Mouse (Mus musculus): ENCODE measurements around the gene Myrfl.
A peak's percentile ranks its signal among the peaks of the same experiment; 100 is the strongest.

Myrfl gene

DNA sequence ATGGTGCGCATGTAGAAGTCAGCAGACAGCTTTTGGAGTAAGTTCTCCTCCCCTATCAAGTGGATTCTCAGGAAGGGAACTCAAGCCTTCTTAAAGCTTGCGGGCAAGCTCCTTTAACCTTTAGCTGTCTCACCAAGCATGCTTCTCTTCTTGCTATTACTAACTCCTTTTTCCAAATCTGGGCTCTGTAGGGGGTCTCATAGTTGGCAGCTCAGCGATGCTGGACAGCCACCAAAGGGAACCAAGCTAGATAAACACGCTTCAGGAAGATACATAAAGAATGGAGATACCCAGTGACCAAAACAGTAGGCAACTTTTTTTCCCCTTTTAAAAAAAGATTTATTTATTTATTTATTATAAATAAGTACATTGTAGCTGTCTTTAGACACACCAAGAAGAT is 136.9 kb downstream of the Myrfl start:
- no peak for DNase-seq (ENCODE audit: low spot score in 2 of 2)

DNA sequence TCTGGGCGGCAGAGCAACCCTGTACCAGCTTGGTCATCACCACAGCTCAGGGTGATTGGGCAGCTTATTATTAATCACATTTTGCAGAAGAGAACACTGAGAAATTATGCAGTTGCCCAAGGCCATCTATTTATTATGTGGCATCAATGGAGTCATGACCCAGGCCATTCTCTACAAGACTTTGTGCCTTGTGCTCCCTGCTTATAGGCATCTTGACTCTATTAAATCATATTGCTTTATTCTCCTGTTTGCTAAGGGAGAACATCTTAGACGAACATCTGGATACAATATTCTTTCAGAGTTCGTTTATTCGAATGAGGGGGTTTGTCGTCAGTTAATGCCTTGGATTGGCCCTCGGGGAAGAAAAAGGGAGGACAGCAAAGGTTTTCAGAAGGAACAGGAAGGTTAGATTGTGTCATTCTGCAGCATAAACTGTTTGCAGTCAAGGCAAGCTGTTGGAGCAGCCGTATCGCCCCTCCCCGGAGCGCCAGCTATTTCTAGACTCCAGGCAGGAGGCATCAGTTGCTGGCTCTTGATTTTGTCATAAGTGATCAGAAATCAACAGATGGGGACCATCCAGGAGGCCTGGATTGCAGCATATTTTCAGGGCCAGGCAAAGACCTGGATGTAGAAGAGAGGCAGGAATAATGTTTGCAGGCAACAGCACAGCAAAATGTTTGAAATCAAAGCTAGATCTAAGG is 140.7 kb downstream of the Myrfl start:
- DNase-seq (ENCODE audit: low spot score in 2 of 2), result no peak

DNA sequence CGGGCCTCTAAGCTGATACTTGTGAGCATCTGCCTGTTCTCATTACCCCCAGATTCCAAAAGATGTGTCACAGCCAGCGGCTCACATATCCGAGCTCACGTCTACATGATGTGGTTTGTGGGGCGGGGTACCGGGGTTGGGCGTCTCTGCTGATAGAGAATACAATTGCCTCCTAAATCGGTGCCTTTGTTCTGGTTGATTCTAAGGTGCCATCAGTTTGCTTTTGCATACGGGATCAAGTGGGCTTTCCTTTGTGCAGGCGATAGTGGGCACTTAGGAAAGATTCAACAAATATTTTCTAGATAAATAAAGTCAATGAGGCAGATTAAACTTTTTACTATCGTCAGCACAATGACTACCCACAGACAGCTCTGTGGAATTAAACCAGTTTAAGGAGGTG is 141.8 kb downstream of the Myrfl start:
- no peak for DNase-seq (ENCODE audit: low spot score in 2 of 2)

DNA sequence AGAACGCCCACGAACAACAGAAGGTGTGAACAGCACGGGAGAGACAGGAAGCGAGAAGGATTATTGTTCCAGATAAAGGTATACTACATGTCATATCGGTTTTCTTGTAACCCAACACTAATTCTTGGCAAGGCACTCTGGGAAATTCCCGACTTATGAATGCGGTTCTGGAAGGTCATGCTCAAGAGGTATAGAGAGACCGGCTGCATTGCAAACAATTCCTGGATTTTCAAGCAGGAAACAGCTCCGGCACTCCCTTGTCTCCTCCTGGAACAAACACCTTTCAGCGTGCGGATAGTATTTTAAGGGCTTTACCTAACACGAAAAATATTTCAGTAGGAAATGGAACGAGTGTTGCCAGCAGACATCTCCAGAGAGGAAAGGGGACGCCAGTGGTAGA is 145.8 kb downstream of the Myrfl start:
- DNase-seq (ENCODE audit: low spot score in 2 of 2), result no peak

DNA sequence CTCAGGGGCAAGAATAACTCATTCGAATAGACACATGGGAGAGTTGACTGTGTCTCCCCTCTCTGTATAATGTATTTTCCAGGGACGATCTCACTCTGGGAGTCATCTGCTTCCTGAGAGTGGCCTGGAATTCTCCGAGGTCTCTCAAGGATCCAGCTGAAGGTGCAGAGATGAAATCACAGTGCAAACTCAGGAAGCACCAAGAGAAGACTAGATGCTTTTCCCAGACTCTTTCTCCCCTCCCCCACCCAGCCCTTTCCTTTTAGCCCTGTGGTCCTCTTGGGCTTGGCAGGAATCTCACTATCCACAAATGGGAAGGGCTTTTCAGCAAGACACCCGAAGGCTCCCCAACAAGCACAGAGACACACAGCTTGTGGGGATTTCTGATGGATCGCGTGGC is 146.7 kb downstream of the Myrfl start:
- no peak for DNase-seq (ENCODE audit: low spot score in 2 of 2)

DNA sequence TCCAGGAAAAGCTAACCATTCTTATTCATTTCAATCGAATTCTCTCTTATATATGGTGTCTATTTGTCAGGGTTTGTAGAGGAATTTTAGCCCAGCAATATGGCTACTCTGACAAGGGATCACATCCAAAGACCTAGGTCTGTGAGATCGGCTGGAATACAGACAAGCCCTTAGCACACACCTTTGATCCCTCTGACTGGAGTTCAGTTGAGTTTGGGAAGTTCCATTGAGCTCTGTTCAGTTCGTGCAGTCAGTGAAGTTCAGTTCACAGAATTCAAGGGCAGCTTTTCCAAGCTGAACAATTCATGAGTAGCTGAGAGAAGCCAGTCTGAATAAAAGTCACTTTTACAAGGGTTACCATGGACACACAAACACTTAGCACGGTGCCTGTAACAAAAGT is 148.0 kb downstream of the Myrfl start:
- DNase-seq (ENCODE audit: low spot score in 2 of 2), result no peak

DNA sequence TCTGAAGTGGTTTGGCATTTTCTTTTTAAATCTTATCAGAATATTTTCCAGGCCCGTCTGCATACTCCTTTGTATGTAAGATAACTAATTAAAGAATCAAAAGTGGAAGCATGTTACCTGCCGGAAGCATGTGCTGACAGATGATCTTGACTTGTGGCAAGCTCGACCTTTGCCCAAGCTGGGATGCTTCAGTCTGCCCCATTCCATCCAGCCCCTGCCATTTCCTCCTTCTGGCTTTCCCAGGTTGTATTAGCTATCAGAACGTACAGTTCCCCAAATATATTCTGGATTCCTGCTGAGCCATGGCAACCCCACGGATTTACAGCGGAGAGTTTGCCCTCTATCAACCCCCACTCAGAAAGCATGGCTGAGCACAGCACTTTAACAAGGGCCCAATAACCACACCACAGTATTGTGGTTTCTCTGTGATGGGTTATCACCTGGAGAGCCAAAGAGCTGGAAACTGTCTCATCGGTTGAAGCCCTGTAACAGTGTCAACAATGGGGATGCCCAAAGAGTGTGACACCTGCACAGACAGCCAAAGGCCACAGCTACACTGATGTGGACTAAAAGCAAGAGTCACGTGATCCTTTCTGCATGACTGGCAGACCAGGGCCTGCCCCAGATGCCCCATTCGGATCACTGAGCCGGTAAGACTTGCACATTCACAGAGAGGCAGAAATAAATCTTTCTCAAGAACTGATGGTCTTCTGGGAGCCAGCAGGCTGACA is 150.3 kb downstream of the Myrfl start:
- DNase-seq (ENCODE audit: low spot score in 2 of 2), result no peak

DNA sequence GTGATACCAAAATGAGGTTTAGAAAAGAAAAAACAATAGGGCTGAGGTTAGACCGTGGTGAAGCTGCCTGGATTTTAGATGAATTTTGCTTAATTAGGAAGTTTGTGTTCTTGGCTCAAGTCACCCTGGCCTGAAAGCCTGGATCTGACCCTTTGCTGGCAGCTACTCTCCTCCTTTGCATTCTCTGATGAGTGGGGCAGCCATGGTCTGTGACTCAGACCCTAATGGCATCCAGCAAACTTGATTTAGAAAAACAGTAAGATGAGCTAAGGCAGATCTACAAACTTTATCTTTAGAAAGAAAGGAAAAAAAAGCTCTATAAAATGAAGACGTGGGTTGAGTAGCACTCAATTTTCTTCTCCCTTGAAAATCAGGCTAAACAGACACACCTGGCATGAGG is 154.0 kb downstream of the Myrfl start:
- no peak for DNase-seq (ENCODE audit: low spot score in 2 of 2)

DNA sequence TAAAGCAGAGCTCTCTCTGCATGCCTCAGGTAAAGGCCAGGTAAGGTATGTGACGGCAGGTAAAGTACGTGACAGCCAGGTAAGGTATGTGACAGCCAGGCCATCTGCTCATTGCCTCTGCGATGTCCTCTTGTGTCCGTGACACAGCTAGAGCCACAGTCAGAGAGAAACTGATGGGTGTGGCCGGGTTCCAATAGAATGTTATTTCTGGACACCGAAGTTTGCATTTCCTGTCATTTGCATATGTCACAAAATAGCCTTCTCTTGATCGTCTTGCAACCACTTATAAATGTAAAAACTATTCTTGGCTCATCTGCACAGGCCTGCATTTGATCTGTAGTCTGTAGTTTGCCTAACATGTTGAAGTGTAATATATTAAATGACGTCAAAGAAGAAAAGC is 154.5 kb downstream of the Myrfl start:
- no peak for DNase-seq (ENCODE audit: low spot score in 2 of 2)

DNA sequence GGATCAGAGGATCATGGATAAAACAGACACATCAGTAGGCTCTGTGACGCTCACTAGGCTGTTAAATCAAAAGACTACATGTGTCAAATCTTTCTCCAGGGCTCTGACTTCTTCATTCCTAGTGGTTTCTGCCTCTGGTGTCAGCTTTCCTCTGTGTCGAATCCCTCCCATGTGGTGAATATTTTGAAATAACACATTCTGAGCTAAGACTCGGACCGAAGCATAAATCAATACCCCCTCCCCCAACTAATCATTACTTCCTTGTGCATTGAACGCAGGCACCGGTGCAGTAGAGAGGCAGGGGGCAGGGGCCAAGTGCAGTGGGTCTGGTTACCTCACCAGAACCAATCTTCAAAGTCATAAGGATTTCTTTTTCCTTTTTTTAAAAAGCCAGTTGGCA is 155.4 kb downstream of the Myrfl start:
- no peak for DNase-seq (ENCODE audit: low spot score in 2 of 2)

DNA sequence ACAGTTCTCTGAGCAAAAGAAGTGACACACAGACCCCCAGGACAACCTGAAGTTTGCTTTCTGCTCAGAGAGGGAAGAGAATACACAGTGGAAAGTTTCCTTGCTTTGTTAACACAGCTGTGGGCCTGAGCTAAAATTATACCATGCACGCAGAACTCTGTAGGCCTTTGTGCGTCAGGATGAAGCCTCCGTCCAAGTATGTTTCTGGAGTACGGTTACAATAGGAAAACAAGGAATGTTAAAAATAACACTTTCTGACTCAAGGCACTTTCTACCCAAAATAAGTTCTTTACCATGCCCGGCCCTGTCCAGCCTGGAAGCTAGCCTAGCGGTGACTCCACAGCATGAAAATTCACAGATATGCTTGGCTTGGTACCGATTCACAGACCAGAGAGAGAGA is 156.6 kb downstream of the Myrfl start:
- no peak for DNase-seq (ENCODE audit: low spot score in 2 of 2)

DNA sequence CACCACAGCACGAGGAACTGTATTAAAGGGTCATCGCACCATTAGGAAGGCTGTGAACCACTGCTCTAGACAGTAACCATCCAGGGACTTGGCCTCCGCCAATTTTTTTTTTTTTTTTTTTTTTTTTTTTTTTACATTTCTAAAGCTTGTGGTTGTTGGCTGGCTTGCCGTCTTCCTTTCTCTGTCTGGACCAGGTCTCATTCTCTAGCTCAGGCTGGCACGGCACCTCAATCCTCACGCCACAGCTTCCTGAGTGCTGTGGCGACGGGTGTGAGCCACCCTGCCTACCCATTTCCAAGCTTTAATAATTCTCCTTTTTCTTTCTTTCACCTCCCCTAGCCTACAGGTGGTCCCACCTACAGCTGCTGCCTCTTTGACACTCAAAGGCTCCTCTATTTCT is 158.2 kb downstream of the Myrfl start:
- no peak for DNase-seq (ENCODE audit: low spot score in 2 of 2)

DNA sequence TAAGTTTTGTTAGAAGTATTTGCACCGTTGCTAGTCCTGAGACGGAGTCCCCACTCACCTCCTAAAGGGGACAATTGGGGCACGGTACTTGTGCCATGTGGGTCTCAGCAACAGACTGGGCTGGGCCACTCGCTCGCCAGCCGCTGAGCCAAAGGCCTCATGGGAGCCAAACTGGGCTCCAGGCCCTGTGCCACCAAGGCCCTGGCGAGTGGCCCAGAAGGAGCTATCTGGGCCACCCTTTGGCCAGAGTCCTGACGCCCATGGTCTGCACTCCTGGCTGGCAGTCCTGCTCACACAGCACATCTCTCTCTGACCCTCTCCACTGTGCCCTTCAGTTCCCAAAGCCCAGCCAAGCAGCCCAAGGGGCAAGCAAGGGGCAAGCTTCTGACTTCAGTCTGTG is 161.1 kb downstream of the Myrfl start:
- peak; percentile 18 to 22 for DNase-seq (ENCODE audit: low spot score in 2 of 2)

DNA sequence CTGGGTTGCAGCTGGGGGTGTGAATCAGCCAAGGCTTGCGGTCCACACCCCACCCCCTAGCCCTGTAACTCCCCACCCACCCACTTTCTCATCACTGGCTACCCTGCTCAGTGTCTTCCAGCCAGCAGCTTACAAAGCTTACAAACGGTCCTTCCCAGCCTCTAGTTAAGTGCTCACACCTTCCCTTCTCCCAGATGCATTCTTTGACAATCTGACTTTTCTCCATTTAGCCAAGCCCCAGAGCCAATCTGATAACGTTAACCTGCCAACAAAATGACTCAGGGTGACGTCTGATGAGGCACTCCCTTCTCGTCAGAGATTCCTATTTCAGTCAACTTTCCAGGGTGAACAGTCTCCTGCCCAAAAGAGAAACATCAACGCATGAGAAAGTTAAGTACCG is 163.1 kb downstream of the Myrfl start:
- DNase-seq (ENCODE audit: low spot score in 2 of 2), result no peak

DNA sequence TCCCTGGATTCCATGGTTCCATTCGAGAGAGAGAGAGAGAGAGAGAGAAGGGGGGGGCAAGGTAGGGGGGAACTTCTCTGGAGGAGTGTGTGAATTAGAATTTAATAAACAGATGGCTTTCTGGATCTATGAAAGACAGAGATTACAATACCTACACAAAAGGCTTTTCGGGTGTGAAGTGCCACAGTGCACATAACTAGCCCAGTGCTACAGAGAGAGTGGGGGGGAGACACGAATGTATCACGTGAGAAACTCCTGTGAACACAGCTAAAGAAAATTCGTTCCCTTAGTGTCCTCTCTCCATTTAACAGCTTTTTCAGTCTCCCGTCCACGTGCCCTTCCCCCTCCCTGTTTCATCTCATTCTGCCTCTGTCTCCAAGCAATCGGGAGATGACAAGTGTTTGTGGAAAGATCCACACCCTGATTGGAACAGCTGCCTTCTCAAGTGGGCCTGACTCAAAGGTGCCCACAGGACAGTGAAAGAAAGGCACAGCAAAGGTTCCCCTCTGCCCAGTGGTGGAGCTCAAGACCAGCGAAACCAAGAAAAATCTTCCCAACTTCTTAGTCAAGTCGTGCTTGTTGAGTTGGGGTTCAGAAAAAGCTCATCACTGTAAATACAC is 166.6 kb downstream of the Myrfl start:
- no peak for DNase-seq (ENCODE audit: low spot score in 2 of 2)

DNA sequence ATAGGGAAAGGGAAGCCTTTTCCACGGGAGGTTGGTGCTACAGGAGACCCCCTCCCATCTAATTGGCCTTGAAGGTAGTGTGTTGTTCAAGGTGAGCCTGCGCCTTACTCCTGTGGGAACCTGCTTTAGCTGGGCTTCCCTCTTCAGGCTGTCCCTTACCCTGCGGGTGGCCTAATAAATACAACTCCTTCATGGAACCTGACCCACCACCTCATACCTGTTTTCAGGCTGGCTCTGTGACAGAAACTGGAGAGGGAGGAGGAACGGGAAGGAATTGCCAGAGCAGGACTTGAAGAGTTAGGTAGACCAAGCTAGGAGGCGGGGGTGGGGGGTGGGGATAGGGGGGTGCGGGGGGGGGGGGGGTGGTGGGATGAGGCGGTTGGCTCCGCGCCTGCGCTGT is 167.9 kb downstream of the Myrfl start:
- DNase-seq (ENCODE audit: low spot score in 2 of 2), result no peak

DNA sequence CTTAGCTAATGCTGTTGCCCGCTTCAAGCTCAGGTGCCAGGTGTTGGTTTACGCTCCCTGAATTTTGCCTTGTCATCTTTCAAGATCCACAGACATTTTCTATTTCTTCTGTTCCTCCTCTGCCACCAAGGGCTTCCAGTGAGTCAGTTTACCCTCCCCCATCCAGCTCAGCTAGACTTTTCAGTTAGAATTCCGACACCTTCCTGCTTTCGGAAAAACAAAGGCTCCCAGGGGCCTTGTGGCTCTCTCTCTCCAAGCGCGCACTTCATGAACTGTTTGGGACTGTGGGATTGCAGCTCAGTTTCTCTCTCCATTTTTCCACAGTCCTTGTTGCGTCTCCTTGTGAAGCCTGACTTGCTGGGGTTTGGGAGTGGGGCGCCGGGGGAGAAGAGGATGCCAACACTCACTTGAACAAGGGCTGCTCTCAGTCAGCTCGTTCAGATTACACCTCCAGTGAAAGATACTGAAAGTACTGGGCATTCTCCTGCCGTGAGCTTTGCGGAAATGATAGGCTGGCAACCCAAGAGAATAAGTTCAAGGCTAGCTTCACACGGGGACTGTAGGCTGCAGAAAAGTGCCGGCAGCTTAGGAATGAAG is 168.9 kb downstream of the Myrfl start:
- DNase-seq (ENCODE audit: low spot score in 2 of 2), result no peak
